Mouse (Mus musculus): ENCODE measurements around the gene Fcgbp.
"Not testable (repeated sequence)": the region's sequence is repeated elsewhere in the genome, so short reads cannot be mapped to it uniquely, and the experiment has no call there.

The Fcgbp gene

GRCm38 (mm10) chr7:28151584-28152221 lies 80.7 kb downstream of the Fcgbp start:
- peak; percentile 71 for DNase-seq

DNA sequence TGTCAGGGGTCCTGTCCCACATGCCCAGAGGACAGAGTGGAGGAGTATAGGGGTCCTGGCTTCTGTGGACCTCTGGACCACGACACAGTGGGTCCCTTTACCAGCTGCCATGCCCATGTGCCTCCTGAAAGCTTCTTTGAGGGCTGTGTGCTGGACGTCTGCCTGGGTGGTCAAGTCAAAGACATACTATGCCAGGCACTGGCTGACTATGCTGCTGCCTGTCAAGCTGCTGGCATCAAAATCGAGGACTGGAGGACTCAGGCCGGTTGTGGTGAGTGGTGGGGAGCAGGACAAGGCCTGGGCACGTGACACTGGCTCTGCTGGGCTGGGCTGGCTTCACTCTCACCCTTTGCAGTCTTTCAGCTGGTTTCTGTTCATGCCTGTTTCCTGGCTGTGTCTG lies 82.6 kb downstream of the Fcgbp start:
- DNase-seq: not testable (repeated sequence)

- no peak for DNase-seq
These were observed 88.3 kb downstream of the Fcgbp start for GRCm38 (mm10) chr7:28159292-28159691.

- no peak for DNase-seq
These were observed 88.9 kb downstream of the Fcgbp start for GRCm38 (mm10) chr7:28159893-28160292.

DNA sequence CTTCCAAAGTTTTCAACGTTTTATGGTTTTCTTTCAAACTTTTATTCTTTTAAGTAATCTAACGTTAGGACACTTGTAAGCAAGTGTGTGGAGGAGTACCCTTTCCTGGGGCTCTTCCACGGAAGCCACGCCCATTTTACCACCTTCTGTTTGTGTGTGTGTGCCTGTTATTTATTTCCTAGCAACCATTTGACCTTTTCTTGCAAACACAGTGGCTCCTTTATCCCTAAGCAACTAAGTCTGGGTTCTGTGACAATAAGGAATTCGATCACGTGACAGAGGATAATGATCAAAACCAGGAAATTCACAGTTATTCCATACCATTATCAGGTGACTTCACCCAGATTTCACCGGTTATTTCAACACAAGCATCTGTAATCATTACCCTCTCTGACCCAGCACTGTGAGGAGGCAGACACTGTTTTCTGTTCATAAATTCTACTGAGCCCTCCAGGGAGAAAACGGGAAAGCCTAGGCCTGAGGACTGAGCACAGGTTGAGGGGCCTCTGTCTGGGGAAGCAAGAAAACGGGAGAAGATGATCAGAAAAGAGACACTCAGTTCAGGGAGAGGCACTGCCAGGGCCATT lies 90.2 kb downstream of the Fcgbp start:
- no peak for DNase-seq

GRCm38 (mm10) chr7:28165406-28165805 lies 94.4 kb downstream of the Fcgbp start:
- DNase-seq: no peak

DNA sequence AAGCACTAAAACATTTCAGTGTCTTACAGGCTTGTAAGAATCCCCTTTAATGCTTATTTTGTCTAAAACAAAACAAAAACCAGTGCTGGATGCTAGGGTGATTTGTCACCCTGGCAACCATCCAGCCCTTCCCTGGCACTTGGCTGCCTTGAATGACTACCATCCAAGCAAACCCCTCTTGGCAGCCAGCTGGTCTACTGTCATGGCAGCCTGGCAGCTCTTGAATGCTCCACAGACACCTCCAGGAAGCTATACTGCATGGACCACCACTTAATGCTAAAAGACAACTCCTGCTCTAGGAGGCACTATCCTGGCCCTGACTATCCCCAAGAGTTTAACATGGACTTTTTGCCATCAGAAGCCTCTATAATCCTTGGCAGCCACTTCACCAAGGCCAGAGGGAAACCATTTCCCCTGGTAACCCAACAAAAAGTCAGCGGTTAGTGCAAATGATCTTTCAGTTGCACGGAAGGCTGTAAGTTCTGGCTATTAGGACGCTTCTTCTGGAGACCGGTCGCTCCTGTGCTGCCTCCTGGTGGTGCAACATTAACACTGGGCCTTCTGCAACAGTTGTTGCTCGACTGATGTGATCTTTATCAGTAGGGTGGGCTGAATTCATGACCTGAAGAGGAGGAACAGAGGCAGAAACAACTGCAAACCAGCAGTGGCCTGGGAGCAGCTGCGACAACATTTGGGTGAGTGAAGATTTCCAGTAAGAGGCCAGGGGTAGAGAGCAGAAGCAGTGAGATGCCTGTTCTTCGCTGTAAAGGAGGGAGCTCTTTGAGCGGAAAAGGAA lies 97.5 kb downstream of the Fcgbp start:
- DNase-seq: peak; percentile 77

- peak; percentile 96 for DNase-seq
These were observed 98.7 kb downstream of the Fcgbp start, which contains the start of gene Fbl for GRCm38 (mm10) chr7:28169489-28170422. Gene Fbl (plus strand): TSS chr7:28169710.

Data from retina, postnatal 1 day (tissue).